ENCODE assay signal across 8 mouse cellular contexts in genomic region chr14:26675371-26675770, GRCm38 (mm10). TPM values are rescaled to one million over a fixed set of nuclear protein-coding genes. Genes with fewer than 3 reads are reported as not detected.
DNase-seq lines count a peak whose midpoint lies in the region; ATAC-seq and TF ChIP-seq lines count a peak whose summit lies in the region.

No protein-coding gene starts in this region.

- H3K9ac ChIP-seq in heart, postnatal 0 days (replicated peaks; ENCODE audit: low read depth, low read length): no peak overlapping the region
- peak overlapping the region; percentile 36 for H3K9ac ChIP-seq in liver, embryonic 13.5 days

- no peak for TF ChIP-seq EP300 in heart, postnatal 0 days (IDR thresholded peaks at IDR 0.05; ENCODE audit: low read depth)

- H3K9me3 ChIP-seq in heart, postnatal 0 days (replicated peaks; ENCODE audit: control insufficient read depth, low read length): no peaks in the 10 kb centered on the region
- H3K9me3 ChIP-seq in liver, embryonic 13.5 days (replicated peaks): no peaks in the 10 kb centered on the region

- peak overlapping the region; percentile 42 for H3K4me2 ChIP-seq in heart, postnatal 0 days (ENCODE audit: low read depth, low read length)
- H3K4me2 ChIP-seq in liver, embryonic 13.5 days: peak overlapping the region; percentile 63

- peaks cover 4% of the 10 kb centered on the region; the same call in 1 of the 2 replicates for H3K4me1 ChIP-seq in heart, postnatal 0 days (ENCODE audit: control insufficient read depth, insufficient read depth)
- peaks cover 51% of the 10 kb centered on the region for H3K4me1 ChIP-seq in liver, embryonic 13.5 days (replicated peaks)

- H3K27me3 ChIP-seq in heart, postnatal 0 days (ENCODE audit: control insufficient read depth, insufficient read depth, low read length): no peaks in the 10 kb centered on the region
- no peaks in the 10 kb centered on the region for H3K27me3 ChIP-seq in liver, embryonic 13.5 days
- H3K27me3 ChIP-seq in splenic B cell, adult 2 months (ENCODE audit: control insufficient read depth, insufficient read depth, low read length, poor library complexity, severe bottlenecking): no peaks in the 10 kb centered on the region

- 13% methylated on average over 12 of the region's 12 CpGs for WGBS in heart, postnatal 0 days
- 19% methylated on average over 12 of the region's 12 CpGs for WGBS in liver, embryonic 13.5 days (ENCODE audit: insufficient replicate concordance)

- peak; percentile 64; the same call in 1 of the 2 replicates for ATAC-seq in heart, postnatal 0 days (ENCODE audit: insufficient read depth, low read depth)
- peak; percentile 78 for ATAC-seq in liver, embryonic 13.5 days (ENCODE audit: low read depth)

- H3K36me3 ChIP-seq in heart, postnatal 0 days (replicated peaks; ENCODE audit: control insufficient read depth, insufficient read depth, low read length): no peaks in the 10 kb centered on the region
- H3K36me3 ChIP-seq in liver, embryonic 13.5 days: no peaks in the 10 kb centered on the region
- no peaks in the 10 kb centered on the region for H3K36me3 ChIP-seq in splenic B cell, adult 2 months (ENCODE audit: control insufficient read depth, insufficient read depth, low read length, poor library complexity, severe bottlenecking)

- H3K27ac ChIP-seq in heart, postnatal 0 days (ENCODE audit: low read depth): no peak overlapping the region
- H3K27ac ChIP-seq in liver, embryonic 13.5 days: peak overlapping the region; percentile 7; the same call in 1 of the 2 replicates

- H3K4me3 ChIP-seq in heart, postnatal 0 days (ENCODE audit: low read depth, low read length): no peak overlapping the region
- peak overlapping the region; percentile 36 for H3K4me3 ChIP-seq in liver, embryonic 13.5 days (replicated peaks)

- TF ChIP-seq CTCF in heart, postnatal 0 days (IDR thresholded peaks at IDR 0.05; ENCODE audit: low read depth): peak; percentile 32

- DNase-seq in cerebellum, postnatal 14 days: peak; percentile 26 to 54
- no peak for DNase-seq in cerebellum, adult 9-11 months
- DNase-seq in right cerebral cortex, postnatal 14 days: peak; percentile 13
- no peak for DNase-seq in right cerebral cortex, postnatal 4 days
- peak; percentile 36 for DNase-seq in heart, postnatal 0 days (ENCODE audit: low spot score)
- peak; percentile 40 for DNase-seq in liver, embryonic 13.5 days
- peak; percentile 23 for DNase-seq in splenic B cell, adult 2 months (ENCODE audit: low read depth, low spot score)
- no peak for DNase-seq in left cerebral cortex, adult 9 months (ENCODE audit: low spot score in 2 of 2)

RNA-seq across cellular contexts. Expression of gene Pde12, which starts 5.7 kb away (rescaled TPM):
- 9.4 and 12.0 TPM in 2 replicates for total RNA-seq in heart, postnatal 0 days (2014; rRNA removed; ENCODE audit: low replicate concordance)
- 4.3 and 4.9 TPM in 2 replicates for polyA plus RNA-seq in heart, postnatal 0 days (2015; fragmentation: Nextera tagmentation; extraction: Ambion mirVana)
- 8.4 and 9.6 TPM in 2 replicates for polyA plus RNA-seq in liver, embryonic 13.5 days (2015; fragmentation: Nextera tagmentation; extraction: Ambion mirVana)

RNA-seq across cellular contexts. Expression of gene Dnah12, which starts 17.7 kb away (rescaled TPM):
- 6.3 TPM in 1 of 2 replicates, not detected in the other for total RNA-seq in heart, postnatal 0 days (2014; rRNA removed; ENCODE audit: low replicate concordance)
- polyA plus RNA-seq in heart, postnatal 0 days (2015; fragmentation: Nextera tagmentation; extraction: Ambion mirVana): 0.05 TPM in 1 of 2 replicates, not detected in the other
- polyA plus RNA-seq in liver, embryonic 13.5 days (2015; fragmentation: Nextera tagmentation; extraction: Ambion mirVana): 0.02 TPM in 2 replicates

RNA-seq across cellular contexts. Expression of gene Arf4, which starts 37.5 kb away (rescaled TPM):
- 104 and 119 TPM in 2 replicates for total RNA-seq in heart, postnatal 0 days (2014; rRNA removed; ENCODE audit: low replicate concordance)
- 264 and 270 TPM in 2 replicates for polyA plus RNA-seq in heart, postnatal 0 days (2015; fragmentation: Nextera tagmentation; extraction: Ambion mirVana)
- 160 and 203 TPM in 2 replicates for polyA plus RNA-seq in liver, embryonic 13.5 days (2015; fragmentation: Nextera tagmentation; extraction: Ambion mirVana)

Comparison
In these comparisons a context has a peak if more than half of its experiments do, and no peak if none do; other contexts are left out.
1. DNase-seq: peak in cerebellum, postnatal 14 days (2 of 2), right cerebral cortex, postnatal 14 days (single experiment), heart, postnatal 0 days (single experiment), liver, embryonic 13.5 days (single experiment) and splenic B cell, adult 2 months (single experiment); none in cerebellum, adult 9-11 months (single experiment), right cerebral cortex, postnatal 4 days (single experiment) and left cerebral cortex, adult 9 months (0 of 2).